Mouse (Mus musculus) embryonic stem cell, embryonic (primary cell): Measurements from ENCODE around the gene Rfx5.

Experiments
- CTCF ChIA-PET, 4 experiments: fragments of 300-600 bp in 2 of 4; fragments of 350-600 bp in 2 of 4; sonication (Branson Sonifier 250); formaldehyde crosslinking; loops; one replicate each; lab custom pipeline; 2022; ENCODE audit warnings: inconsistent platforms in 2 of 4; lab: Charles Lee
- POLR2A ChIA-PET, 4 experiments: fragments of 300-600 bp in 2 of 4; fragments of 350-600 bp in 2 of 4; sonication (Branson Sonifier 250); formaldehyde crosslinking; loops; one replicate each; lab custom pipeline; 2022; ENCODE audit warnings: antibody characterized with exemption in 4 of 4, inconsistent platforms in 1 of 4; lab: Charles Lee

Gene Rfx5

DNA sequence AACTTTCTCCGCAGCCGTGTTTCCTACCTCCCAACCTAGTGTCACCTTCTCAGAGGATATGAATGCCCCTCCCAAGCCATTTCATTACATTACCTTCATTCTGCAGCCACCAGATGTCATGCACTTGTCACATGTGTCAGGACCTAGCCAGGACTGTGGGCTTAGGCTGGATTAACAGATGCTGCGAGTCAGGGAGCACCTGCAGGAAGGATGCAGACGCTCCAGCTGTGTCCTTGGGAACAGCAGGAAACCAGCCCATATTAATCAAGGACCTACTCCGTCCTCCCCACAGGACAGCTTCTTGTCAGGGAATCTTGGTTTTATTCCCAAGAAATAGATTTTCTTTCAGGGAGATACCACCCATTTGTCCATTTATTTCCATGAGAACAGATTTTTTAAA is 6.4 kb downstream of the Rfx5 start:
- ChIA-PET POLR2A (interaction anchor here in 3 of 4 experiments (0.7 to 9.0 kb wide), 29 partner anchors 8 to 258 kb away, joined by 3 to 135 read pairs (median 5); partner anchors contain the start of genes Pi4kb (in 3 of the 3), Zfp687 (in 2 of the 3), Gabpb2 (in 1 of the 3) and Pip5k1a (in 1 of the 3)), CTCF (interaction anchor here in 3 of 4 experiments (0.6 to 1.5 kb wide), 4 partner anchors 19 to 426 kb away, joined by 3 to 4 read pairs (median 3); no protein-coding TSS in a partner anchor)

DNA sequence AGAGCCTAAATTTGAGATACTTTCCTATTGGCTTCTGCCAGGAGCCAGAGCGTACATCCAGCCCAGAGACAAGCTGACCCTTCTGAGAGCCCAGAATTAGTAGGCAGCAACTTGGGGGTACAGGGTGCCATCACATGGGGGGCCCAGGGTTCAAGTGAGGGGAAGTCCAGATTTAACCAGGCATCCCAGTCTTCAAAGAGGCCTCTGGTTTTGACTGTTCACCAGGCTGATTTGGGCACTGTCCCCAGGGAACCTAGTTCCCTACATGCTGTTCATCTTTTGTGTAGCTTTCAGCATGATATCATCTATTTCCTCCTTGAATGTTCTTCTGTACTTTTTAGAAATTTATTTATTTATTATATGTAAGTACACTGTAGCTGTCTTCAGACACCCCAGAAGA is 11.1 kb downstream of the Rfx5 start:
- ChIA-PET POLR2A (interaction anchor here in 3 of 4 experiments (0.8 to 9.0 kb wide), 13 partner anchors 8 to 80 kb away, joined by 3 to 135 read pairs (median 9); partner anchors contain the start of genes Pi4kb (in 3 of the 3), Zfp687 (in 2 of the 3) and Rfx5 (in 1 of the 3)), CTCF (no interaction called here)

DNA sequence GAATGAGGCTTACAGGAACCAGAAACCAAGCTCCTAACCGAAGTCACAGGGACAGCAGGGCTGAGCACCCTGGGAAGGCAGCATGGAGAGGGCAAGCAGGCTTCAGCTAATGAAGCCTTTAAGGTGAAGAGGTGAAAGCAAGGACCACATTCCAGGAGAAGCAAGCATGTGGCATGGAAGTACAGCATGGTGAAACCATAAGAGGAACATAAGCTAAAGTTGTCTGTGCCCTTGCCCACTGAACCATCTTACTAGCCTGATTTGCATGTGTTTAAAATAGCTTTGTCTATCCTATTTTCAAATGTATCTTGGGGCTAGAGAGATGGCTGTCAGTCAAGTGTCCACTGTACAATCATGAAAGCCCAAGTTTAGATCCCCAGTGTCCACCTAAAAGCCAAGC is 12.0 kb downstream of the Rfx5 start:
- ChIA-PET POLR2A (interaction anchor here in 3 of 4 experiments (0.8 to 9.0 kb wide), 14 partner anchors 7 to 81 kb away, joined by 3 to 135 read pairs (median 7); partner anchors contain the start of genes Pi4kb (in 3 of the 3), Rfx5 (in 2 of the 3) and Zfp687 (in 2 of the 3)), CTCF (interaction anchor here in 2 of 4 experiments (0.6 to 1.0 kb wide), 3 partner anchors 14 to 76 kb away, joined by 3 to 4 read pairs (median 3); no protein-coding TSS in a partner anchor)

DNA sequence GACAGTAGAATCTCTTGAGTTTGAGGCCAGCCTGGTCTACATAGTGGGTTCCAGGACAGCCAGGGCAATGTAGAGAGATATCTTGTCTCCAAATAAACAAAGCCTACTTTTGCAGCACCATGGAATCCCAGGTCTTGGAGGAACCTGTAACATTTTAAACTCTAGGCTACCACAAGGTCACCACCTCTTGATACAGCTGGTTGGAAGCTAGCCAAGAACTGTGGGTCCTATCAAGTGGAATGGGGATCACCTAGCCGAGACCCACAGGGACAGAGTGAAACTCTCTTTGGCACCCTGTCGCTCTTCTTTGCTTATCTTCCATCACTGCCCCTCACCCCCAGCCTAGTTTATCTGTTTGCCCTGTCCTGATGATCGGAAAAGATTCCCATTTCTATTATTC is 18.7 kb downstream of the Rfx5 start:
- ChIA-PET POLR2A (interaction anchor here in 2 of 4 experiments (1.3 to 11.7 kb wide), 7 partner anchors 8 to 43 kb away, joined by 6 to 135 read pairs (median 27); partner anchors contain the start of gene Zfp687 (in 1 of the 2)), CTCF (interaction anchor here in 1 of 4 experiments (0.9 kb wide), 1 partner anchor 31 kb away, joined by 4 read pairs; no protein-coding TSS in a partner anchor)

DNA sequence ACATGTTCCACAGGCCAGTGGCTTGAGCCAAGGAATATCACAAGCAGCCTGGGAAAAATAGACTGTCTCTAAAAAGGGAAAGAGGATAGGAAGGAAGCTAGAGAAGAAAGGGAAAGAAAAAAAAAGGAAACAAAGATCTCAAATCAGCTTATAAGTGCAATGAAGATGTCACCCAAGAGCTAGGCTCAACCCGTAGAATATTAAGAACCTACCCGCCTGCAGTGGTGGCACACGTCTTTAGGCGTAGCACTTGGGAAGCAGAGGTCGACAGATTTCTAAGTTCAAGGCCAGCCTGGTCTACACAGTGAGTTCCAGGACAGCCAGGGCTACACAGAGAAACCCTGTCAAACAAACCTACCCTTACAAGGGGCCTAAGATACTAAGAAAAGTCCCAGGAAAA is 19.7 kb downstream of the Rfx5 start:
- POLR2A ChIA-PET: interaction anchor here (0.6 to 11.7 kb wide), 38 partner anchors 8 to 1320 kb away, joined by 3 to 135 read pairs (median 8); partner anchors contain the start of genes Zfp687 (in 3 of the 4), Psmd4 (in 2 of the 4), Rfx5 (in 2 of the 4) and Cdc42se1 (in 1 of the 4)

DNA sequence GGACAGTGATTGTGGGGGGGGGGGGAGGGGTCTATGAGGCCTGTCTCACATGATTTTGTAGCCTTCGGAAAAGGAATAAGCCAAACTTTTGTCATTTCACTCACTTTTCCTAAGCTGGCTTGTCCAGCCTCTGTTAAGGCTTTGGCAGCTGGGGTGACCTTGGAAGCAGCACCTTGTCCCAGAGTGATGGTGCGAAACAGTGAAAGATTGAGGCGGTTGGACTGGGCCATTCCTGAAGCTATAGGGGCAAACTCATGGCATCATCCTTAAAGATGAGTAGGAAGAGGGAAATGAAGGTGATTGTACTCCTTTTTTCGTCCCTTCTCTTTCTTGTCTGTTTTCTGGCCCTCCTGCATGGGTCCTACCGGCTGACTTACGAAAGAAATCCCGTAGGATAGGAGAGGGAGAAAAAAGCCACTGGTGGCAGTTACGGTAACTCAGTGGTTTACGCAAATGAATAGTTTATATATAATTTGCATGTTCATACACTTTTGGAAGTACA is 20.2 kb downstream of the Rfx5 start:
- CTCF ChIA-PET: interaction anchor here (0.5 to 1.2 kb wide), 6 partner anchors 12 to 125 kb away, joined by 3 to 10 read pairs (median 4); no protein-coding TSS in a partner anchor
- POLR2A ChIA-PET: interaction anchor here (0.5 to 11.7 kb wide), 57 partner anchors 9 to 1320 kb away, joined by 3 to 135 read pairs (median 5); partner anchors contain the start of genes Zfp687 (in 3 of the 4), Psmd4 (in 2 of the 4), Rfx5 (in 2 of the 4) and Cdc42se1 (in 1 of the 4)

More for the DNA sequence above, 19.7 kb downstream of the Rfx5 start:
- CTCF ChIA-PET: interaction anchor here (0.5 to 1.2 kb wide), 4 partner anchors 16 to 125 kb away, joined by 3 to 10 read pairs (median 4); no protein-coding TSS in a partner anchor

DNA sequence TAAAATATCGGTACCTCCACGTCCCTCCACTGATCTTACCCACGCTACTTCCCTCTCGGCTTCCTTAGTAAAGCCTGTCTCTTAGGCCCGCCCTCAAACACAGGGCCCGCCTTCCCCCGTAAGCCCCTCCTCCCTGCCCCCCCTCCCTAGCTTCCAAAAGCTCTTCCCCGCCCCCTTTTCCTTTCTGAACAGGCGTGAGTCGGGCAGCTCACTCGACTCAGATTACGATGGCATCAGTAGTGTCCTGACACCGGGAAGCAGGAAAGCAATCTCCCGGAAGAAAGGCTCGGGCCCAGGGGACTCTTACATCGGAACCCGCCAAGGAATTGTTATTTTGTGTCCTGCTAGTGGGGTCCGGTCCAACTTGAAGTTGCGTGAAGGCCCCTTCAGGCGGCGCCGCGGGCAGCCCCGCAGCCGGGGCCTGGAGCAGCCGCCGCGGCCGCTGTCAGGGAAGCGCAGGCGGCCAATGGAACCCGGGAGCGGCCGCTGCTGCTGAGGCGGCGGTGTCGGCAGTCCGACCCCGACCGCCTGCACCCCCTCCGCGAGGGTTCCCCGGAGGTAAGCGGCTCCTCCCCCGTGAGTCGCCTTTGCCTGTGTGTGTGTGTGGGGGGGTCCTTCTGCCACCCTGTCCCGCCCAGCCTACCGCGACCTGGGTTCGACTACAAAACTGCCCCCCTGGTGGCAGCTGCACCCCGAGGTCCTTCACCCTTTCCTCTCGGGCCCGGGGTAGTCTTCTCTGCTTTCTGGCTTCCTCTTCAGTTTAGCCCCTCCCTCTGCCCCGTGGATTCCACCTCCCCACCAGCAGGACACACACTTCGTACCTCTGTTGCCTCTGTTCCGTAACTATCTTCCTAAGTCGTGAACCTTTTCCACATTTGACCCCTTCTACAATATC is 20.9 kb downstream of the Rfx5 start, which contains the start of gene Pi4kb:
Gene Pi4kb (plus strand): TSS at position 204 of the 895 bp plus-strand sequence.
- CTCF ChIA-PET: interaction anchor here in 2 of 4 experiments (0.6 to 1.2 kb wide), 5 partner anchors 12 to 82 kb away, joined by 3 to 10 read pairs (median 4); no protein-coding TSS in a partner anchor
- POLR2A ChIA-PET: interaction anchor here (0.5 to 11.7 kb wide), 66 partner anchors 8 to 532 kb away, joined by 3 to 135 read pairs (median 5); partner anchors contain the start of genes Zfp687 (in 3 of the 4), Psmd4 (in 2 of the 4), Rfx5 (in 2 of the 4) and Cdc42se1 (in 1 of the 4)

DNA sequence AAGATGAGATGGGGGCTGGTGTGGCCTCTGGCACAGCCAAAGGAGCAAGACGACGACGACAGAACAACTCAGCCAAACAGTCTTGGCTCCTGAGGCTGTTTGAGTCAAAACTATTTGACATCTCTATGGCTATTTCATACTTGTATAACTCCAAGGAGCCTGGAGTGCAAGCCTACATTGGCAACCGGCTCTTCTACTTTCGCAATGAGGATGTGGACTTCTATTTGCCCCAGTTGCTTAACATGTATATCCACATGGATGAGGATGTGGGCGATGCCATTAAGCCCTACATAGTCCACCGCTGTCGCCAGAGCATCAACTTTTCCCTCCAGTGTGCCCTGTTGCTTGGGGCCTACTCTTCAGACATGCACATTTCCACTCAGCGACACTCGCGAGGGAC is 30.4 kb downstream of the Rfx5 start:
- CTCF ChIA-PET: interaction anchor here in 1 of 4 experiments (0.6 to 2.0 kb wide), 2 partner anchors 12 to 45 kb away, joined by 3 to 11 read pairs; no protein-coding TSS in a partner anchor
- POLR2A ChIA-PET: interaction anchor here in 3 of 4 experiments (0.5 to 8.7 kb wide), 15 partner anchors 10 to 190 kb away, joined by 3 to 60 read pairs (median 4); partner anchors contain the start of genes Pi4kb (in 3 of the 3) and Zfp687 (in 2 of the 3)

DNA sequence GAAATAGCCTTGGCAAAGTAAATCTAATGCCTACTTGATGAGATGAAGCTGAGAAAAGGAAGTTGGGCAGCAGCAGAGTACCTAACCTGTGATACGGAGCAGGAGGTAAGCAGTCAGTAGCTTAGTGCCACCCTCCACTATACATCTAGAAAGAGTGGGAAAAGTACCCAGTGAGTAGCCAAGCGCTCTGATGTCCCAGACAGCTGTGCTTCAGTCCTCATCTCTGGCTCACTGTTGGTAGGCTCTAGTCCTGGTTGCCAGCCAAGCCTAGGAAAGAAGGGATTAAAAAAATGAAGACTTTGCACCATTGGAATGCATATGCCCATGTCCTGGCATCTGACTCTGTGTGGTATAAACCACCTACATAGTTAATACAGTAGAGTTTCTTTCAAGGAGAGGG is 31.6 kb downstream of the Rfx5 start:
- ChIA-PET CTCF (interaction anchor here in 1 of 4 experiments (0.6 to 2.0 kb wide), 2 partner anchors 11 to 71 kb away, joined by 3 to 11 read pairs; no protein-coding TSS in a partner anchor), POLR2A (interaction anchor here in 3 of 4 experiments (1.2 to 8.7 kb wide), 9 partner anchors 11 to 67 kb away, joined by 4 to 60 read pairs (median 4); partner anchors contain the start of genes Pi4kb (in 3 of the 3) and Zfp687 (in 1 of the 3))

DNA sequence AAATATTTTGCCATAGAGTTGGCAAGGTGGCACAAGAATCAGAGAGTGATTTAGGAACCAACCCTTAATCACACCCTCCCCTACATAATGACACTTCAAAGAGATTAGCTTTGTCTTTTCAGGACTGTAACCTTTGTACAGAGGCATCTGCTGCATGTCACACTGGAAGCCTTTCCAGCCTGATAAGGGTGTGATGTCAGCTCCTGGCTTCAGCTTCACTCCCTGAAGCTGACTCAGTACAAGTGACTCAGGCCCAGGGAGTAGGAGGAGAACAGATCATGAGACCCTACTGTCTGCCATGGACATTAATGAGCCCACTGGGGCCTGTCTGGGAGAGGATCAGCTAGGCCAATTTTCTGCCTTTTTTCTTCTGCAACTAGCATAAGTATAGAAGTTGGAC is 33.7 kb downstream of the Rfx5 start:
- CTCF ChIA-PET: interaction anchor here in 2 of 4 experiments (0.6 to 1.3 kb wide), 2 partner anchors 9 to 385 kb away, joined by 3 to 4 read pairs; no protein-coding TSS in a partner anchor
- POLR2A ChIA-PET: interaction anchor here in 2 of 4 experiments (0.7 to 8.7 kb wide), 12 partner anchors 9 to 36 kb away, joined by 3 to 60 read pairs (median 6); partner anchors contain the start of genes Pi4kb (in 2 of the 2), Zfp687 (in 2 of the 2) and Rfx5 (in 1 of the 2)

DNA sequence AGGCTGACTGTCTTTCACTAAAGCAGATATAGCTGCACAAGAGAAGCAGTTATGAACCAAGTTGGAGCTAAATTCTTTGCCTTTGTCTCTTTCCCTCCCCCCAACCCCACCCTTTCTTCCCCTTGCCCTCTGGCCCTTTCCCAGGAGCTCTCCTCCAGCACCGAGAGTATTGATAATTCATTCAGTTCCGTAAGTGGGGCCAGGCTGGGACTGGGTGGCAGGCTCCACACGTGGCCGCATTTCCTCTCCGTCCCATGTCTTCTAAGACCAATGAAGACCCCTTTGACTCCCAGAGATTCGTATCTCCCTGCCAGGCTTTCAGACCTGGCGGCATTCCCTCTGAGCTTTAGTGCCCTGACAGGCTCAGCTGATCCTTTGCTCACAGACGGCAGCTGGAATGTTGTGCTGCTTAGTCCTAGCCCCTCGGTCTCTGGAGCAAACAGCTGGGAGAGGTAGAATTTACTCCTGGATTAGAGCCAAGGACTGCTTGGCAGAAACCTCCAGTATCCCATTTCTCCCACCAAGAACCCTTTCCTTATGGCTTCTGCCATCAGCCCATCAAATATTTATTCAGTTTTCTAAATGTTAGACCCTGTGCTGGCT is 35.4 kb downstream of the Rfx5 start:
- ChIA-PET POLR2A (interaction anchor here (0.5 to 8.7 kb wide), 25 partner anchors 8 to 291 kb away, joined by 3 to 60 read pairs (median 6); partner anchors contain the start of genes Pi4kb (in 3 of the 4), Zfp687 (in 3 of the 4) and Rfx5 (in 1 of the 4)), CTCF (interaction anchor here (0.6 to 1.5 kb wide), 7 partner anchors 8 to 153 kb away, joined by 3 to 5 read pairs (median 3); partner anchors contain the start of genes Tnfaip8l2 (in 1 of the 4) and Zfp687 (in 1 of the 4))

DNA sequence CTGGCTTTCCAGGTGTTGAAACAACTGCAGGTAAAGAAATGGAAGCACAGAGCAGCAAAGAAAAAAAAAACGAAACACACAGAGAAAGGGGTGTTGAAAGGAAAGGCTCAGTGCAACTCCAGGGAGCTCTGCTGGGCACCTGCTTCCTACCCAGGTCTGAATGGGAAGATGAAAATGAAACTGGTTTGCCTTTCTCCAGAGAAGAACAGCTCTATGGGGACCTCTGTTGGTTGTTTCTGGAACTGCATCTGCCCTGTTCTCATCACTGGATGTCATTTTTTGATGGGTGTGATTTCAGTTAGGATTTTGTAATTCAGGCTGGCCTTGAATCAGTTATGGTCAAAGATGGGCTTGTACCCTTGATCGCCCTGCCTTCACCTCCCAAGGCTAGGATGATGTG is 43.1 kb downstream of the Rfx5 start:
- ChIA-PET CTCF (interaction anchor here (0.6 to 1.7 kb wide), 41 partner anchors 8 to 755 kb away, joined by 3 to 12 read pairs (median 4); partner anchors contain the start of genes Zfp687 (in 4 of the 4), Pi4kb (in 1 of the 4) and Tnfaip8l2 (in 1 of the 4)), POLR2A (interaction anchor here in 3 of 4 experiments (0.5 to 16.8 kb wide), 23 partner anchors 8 to 945 kb away, joined by 3 to 229 read pairs (median 3); partner anchors contain the start of genes Pi4kb (in 2 of the 3), Zfp687 (in 2 of the 3) and Rfx5 (in 1 of the 3))

DNA sequence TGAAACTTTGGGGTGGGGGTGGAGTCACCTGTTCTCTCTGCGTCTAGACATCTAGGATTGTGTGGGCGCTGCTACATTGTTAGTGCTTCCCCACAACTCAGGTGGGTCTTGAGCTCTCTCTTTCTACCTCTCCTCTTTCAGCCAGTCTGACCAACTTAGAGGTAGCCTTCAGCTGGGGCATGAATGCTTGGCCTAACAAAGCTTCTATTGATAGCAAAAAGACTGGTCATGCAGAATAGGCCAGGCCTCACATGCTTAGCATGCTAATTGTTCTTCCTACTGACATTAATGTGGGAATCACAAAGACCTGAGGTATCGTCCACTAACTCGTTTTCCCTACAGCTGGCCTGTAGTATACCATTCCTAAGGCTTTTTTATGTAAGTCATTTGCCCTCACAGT is 48.7 kb downstream of the Rfx5 start:
- CTCF ChIA-PET: interaction anchor here in 2 of 4 experiments (0.6 to 1.4 kb wide), 3 partner anchors 8 to 32 kb away, joined by 3 to 5 read pairs (median 3); partner anchors contain the start of gene Zfp687 (in 1 of the 2)
- POLR2A ChIA-PET: interaction anchor here (0.6 to 16.8 kb wide), 23 partner anchors 8 to 444 kb away, joined by 3 to 229 read pairs (median 4); partner anchors contain the start of genes Zfp687 (in 4 of the 4), Pi4kb (in 1 of the 4) and Rfx5 (in 1 of the 4)

DNA sequence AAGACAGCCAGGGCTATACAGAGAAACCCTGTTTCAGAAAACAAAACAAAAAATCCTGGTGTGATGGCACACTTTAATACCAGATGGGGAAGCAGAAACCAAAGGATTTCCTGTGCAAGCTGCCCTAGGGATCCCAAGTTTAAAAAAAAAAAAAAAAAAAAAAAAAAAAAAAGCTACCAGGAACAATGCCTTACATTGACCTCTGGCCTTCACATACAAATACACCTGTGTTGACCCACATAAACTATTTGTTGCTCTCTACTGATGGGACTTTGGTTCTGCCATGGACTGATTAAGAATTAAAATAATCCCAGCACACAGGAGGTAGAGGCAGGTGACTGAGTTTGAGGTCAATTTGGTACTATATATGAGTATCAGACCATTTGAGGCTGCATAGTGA is 49.4 kb downstream of the Rfx5 start:
- POLR2A ChIA-PET: interaction anchor here (0.7 to 16.8 kb wide), 18 partner anchors 9 to 113 kb away, joined by 3 to 229 read pairs (median 5); partner anchors contain the start of genes Zfp687 (in 4 of the 4), Pip5k1a (in 1 of the 4) and Rfx5 (in 1 of the 4)
- CTCF ChIA-PET: interaction anchor here in 1 of 4 experiments (0.8 kb wide), 1 partner anchor 21 kb away, joined by 3 read pairs; no protein-coding TSS in a partner anchor

DNA sequence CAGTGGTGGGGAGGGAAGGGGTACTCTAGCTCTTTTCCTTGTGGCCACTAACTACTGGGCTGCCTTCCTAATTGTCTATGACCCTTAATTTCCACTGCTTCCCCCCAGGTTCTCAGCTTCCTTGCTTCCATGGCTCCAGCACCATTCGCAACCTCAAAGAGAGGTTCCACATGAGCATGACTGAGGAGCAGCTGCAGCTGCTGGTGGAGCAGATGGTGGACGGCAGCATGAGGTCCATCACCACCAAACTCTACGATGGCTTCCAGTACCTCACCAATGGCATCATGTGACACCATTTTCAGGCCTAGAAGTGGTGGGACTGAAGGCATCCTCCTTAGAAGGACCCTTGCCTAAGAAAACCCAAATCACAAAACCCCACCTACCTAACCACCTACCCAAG is 51.8 kb downstream of the Rfx5 start:
- POLR2A ChIA-PET: interaction anchor here in 3 of 4 experiments (0.6 to 16.8 kb wide), 6 partner anchors 9 to 31 kb away, joined by 3 to 229 read pairs (median 5); partner anchors contain the start of genes Zfp687 (in 2 of the 3) and Pi4kb (in 1 of the 3)
- CTCF ChIA-PET: interaction anchor here in 1 of 4 experiments (0.6 kb wide), 1 partner anchor 23 kb away, joined by 3 read pairs; no protein-coding TSS in a partner anchor
